Mouse (Mus musculus) myocyte (in vitro differentiated cells): ENCODE data around the gene Iscu.

Experiments
- CEBPB ChIP-seq: IDR thresholded peaks from 2 replicates; pipeline ENCODE4 v1.6.1; 2011; ENCODE audit warnings: mild to moderate bottlenecking, moderate library complexity; ENCODE audit not compliant: poor library complexity, insufficient read depth, severe bottlenecking
- E2F4 ChIP-seq: IDR thresholded peaks from one replicate; pipeline ENCODE4 v1.6.1; 2011; ENCODE audit warnings: mild to moderate bottlenecking, control low read depth, moderate library complexity; ENCODE audit not compliant: insufficient read depth
- MAX ChIP-seq: IDR thresholded peaks from one replicate; pipeline ENCODE4 v1.6.1; 2011; ENCODE audit warnings: low read depth, mild to moderate bottlenecking, control low read depth
- POLR2A ChIP-seq: IDR thresholded peaks from one replicate; pipeline ENCODE4 v1.6.1; 2011; ENCODE audit warnings: low read depth, mild to moderate bottlenecking, control low read depth, moderate library complexity; ENCODE audit not compliant: insufficient read length
- POLR2AphosphoS2 ChIP-seq: IDR thresholded peaks from one replicate; pipeline ENCODE4 v1.6.1; 2011; ENCODE audit warnings: low read depth, control low read depth; ENCODE audit not compliant: insufficient read length
- REST ChIP-seq: IDR thresholded peaks from one replicate; pipeline ENCODE4 v1.6.1; 2011; ENCODE audit warnings: mild to moderate bottlenecking, control low read depth, moderate library complexity; ENCODE audit not compliant: insufficient read depth, insufficient read length
- SRF ChIP-seq: IDR thresholded peaks from one replicate; pipeline ENCODE4 v1.6.1; 2011; ENCODE audit warnings: low read depth; ENCODE audit not compliant: control insufficient read depth, insufficient read length
- TCF12 ChIP-seq: IDR thresholded peaks from one replicate; pipeline ENCODE4 v1.6.1; 2011; ENCODE audit warnings: mild to moderate bottlenecking, control low read depth; ENCODE audit not compliant: poor library complexity, insufficient read depth, severe bottlenecking
- USF1 ChIP-seq: IDR thresholded peaks from one replicate; pipeline ENCODE4 v1.6.1; 2011; ENCODE audit warnings: low read depth, mild to moderate bottlenecking, control low read depth, moderate library complexity

GRCm38 (mm10) chr5:113780082-113780752 is 7.7 kb downstream of the Iscu start:
- TF ChIP-seq E2F4 (no peak), CEBPB (no peak), USF1 (no peak), POLR2A (no peak), MAX (no peak), TCF12 (no peak), POLR2AphosphoS2 (no peak), REST (no peak), SRF (no peak)
